Mouse (Mus musculus) heart, embryonic 11.5 days (tissue): ENCODE data around the gene Tmsb15a. TPM values are rescaled to one million over a fixed set of nuclear protein-coding genes. Genes with fewer than 3 reads are reported as not detected.

Experiments
- microRNA-seq: library from miRNA; unstranded; fragments of <30 nt; microRNA quantifications from one replicate; pipeline ENCODE4, GENCODE M21; 2016; ENCODE audit warnings: borderline number of aligned reads
- polyA plus RNA-seq: library from polyadenylated mRNA; unstranded; fragments of >200 nt; fragmentation: Nextera tagmentation; extraction: Ambion mirVana; gene quantifications from 2 replicates; pipeline ENCODE4 v1.2.1, GENCODE M21; 2014

Tmsb15a gene
- polyA plus RNA-seq, 1 experiment from 2014 or later, result not detected

Small RNA genes lying within 50 kb of the gene (microRNA-seq; reads per million reads assigned to microRNA genes)
- gene Mir7646, result not detected

Other genes starting within 250 kb of the Tmsb15a start
- not detected in 2 replicates for gene AV320801, start 230.7 kb downstream of the Tmsb15a start, polyA plus RNA-seq
- 0.32 and 0.44 TPM in 2 replicates for gene Nxf7, start 126.5 kb downstream of the Tmsb15a start, polyA plus RNA-seq
- not detected in 2 replicates for gene Prame, start 97.6 kb downstream of the Tmsb15a start, polyA plus RNA-seq
- not detected in 2 replicates for gene Tcp11x2, start 31.5 kb downstream of the Tmsb15a start, polyA plus RNA-seq
- gene Armcx5, start 17.5 kb upstream of the Tmsb15a start, polyA plus RNA-seq, result 6.9 and 9.4 TPM in 2 replicates
- gene Gprasp1, start 17.5 kb upstream of the Tmsb15a start, polyA plus RNA-seq, result 34.7 and 41.5 TPM in 2 replicates
- gene Bhlhb9, start 72.3 kb upstream of the Tmsb15a start, polyA plus RNA-seq, result 60.0 and 68.4 TPM in 2 replicates
- 14.3 and 20.1 TPM in 2 replicates for gene Gprasp2, start 113.8 kb upstream of the Tmsb15a start, polyA plus RNA-seq